Mouse (Mus musculus): ENCODE measurements at regions not wholly inside any gene's neighbourhood (a gene's known extent, or its start where the extent isn't known, plus 50 kb on each side); places are given as distances from the start of the nearest gene placed in this dataset.

DNA sequence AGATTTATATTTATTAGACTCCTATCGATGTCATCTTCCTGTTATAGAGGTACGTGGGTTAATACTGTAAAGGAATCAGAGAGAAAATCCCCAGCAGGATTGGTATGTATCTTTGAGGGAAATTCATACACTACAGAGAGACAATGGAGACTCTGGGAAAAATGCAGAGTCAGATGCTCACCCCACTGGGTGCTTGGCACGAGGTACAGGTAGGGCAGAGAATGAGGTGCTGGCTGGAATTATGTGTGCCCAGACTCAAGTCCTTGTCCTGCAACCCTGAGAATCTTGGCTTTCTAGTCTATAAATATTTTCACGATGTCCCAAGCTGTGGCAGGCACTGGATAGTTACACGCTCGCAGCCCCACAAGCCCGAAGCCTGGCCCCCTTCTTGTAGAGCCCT lies 57.8 kb upstream of the Cry1 start:
- no peaks in the 10 kb centered on the region for H3K9me3 ChIP-seq (replicated peaks)
- H3K4me2 ChIP-seq, result no peak overlapping the region
- no peak overlapping the region for H3K27ac ChIP-seq (ENCODE audit: poor library complexity, severe bottlenecking)
- H3K27me3 ChIP-seq (replicated peaks), result no peaks in the 10 kb centered on the region
- 83% methylated on average over 7 of the region's 7 CpGs for WGBS
- no peaks in the 10 kb centered on the region for H3K4me1 ChIP-seq (replicated peaks)
- H3K9ac ChIP-seq, result no peak overlapping the region
- H3K4me3 ChIP-seq, result no peak overlapping the region
- H3K36me3 ChIP-seq, result no peaks in the 10 kb centered on the region
- ATAC-seq (ENCODE audit: insufficient number of reproducible peaks, low FRiP score), result no peak

DNA sequence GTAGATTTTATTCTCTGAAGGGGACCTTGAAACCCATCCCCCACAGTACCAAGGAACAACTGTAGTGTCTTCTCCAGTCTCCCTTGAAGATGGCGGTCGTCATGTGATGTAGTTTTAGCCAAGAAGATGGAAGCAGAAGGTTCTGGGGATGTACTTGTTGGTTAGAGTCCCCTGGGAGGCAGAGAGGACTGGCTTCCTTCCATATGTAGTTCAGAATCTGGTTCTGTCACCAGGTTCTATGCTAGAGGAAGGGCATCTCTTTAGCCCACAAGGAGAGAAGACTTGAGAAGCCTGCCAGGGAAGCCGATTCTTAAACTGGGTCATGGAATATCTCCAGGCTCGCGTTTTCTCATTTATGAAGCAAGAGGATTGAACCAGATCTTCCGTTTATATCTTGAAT lies 58.7 kb upstream of the Cry1 start:
- Histone ChIP-seq H3K27me3 (replicated peaks) (no peaks in the 10 kb centered on the region), H3K36me3 (no peaks in the 10 kb centered on the region), H3K4me2 (no peak overlapping the region), H3K9ac (no peak overlapping the region), H3K4me1 (replicated peaks) (no peaks in the 10 kb centered on the region), H3K4me3 (no peak overlapping the region), H3K27ac (ENCODE audit: poor library complexity, severe bottlenecking) (no peak overlapping the region), H3K9me3 (replicated peaks) (no peaks in the 10 kb centered on the region)
- no peak for ATAC-seq (ENCODE audit: insufficient number of reproducible peaks, low FRiP score)
- 78% methylated on average over 6 of the region's 6 CpGs for WGBS

DNA sequence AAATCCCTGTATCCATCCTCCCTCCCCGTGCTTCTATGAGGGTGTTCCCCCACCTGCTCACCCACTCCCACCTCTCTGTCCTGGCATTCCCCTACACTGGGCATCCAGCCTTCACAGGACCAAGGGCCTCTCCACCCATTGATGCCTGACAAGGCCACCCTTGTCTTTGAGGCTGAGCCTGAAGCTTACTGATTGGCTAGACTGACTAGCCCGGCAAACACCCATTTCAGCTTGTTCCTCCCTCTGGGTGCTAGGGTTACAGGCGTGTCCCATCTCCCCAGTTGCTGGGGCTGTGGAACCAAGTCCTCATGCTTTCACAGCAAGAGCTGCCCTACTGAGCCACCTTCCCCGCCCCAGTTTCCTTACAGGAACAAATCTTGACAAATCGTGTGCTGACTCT lies 80.9 kb upstream of the Cry1 start:
- 31% methylated on average over 5 of the region's 5 CpGs for WGBS
- no peaks in the 10 kb centered on the region for H3K36me3 ChIP-seq
- peaks cover 11% of the 10 kb centered on the region for H3K27me3 ChIP-seq (replicated peaks)
- no peak overlapping the region for H3K4me2 ChIP-seq
- 0 out of 2 replicates have a peak, but pooled peaks cover 6% of the 10 kb centered on the region for H3K9me3 ChIP-seq (replicated peaks)
- ATAC-seq (ENCODE audit: insufficient number of reproducible peaks, low FRiP score), result no peak
- no peak overlapping the region for H3K9ac ChIP-seq
- H3K4me1 ChIP-seq (replicated peaks), result no peaks in the 10 kb centered on the region
- no peak overlapping the region for H3K27ac ChIP-seq (ENCODE audit: poor library complexity, severe bottlenecking)
- H3K4me3 ChIP-seq, result no peak overlapping the region

DNA sequence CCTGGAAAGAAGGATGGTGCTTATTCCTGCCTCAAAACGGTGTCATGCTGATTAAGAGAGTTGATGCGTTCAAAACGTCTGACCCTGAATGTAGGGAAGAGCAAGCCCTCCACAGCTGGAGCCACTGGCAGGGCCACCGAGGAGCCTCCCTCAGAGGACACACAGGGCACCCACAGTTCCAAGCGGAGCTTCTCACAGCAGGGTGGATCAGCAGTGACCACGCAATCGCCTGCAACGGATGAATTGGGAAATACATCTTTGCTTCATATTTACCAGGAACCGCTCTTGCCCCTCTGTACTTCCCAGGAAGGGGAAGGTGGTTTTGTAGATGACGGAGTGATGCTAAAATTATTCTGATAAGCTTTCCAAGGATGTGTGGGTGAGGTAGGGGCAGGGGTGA lies 81.3 kb upstream of the Cry1 start:
- H3K9me3 ChIP-seq (replicated peaks), result 0 out of 2 replicates have a peak, but pooled peaks cover 2% of the 10 kb centered on the region
- WGBS, result 27% methylated on average over 10 of the region's 10 CpGs
- no peak overlapping the region for H3K27ac ChIP-seq (ENCODE audit: poor library complexity, severe bottlenecking)
- peaks cover 11% of the 10 kb centered on the region for H3K27me3 ChIP-seq (replicated peaks)
- no peaks in the 10 kb centered on the region for H3K4me1 ChIP-seq (replicated peaks)
- H3K9ac ChIP-seq, result no peak overlapping the region
- ATAC-seq (ENCODE audit: insufficient number of reproducible peaks, low FRiP score), result no peak
- no peaks in the 10 kb centered on the region for H3K36me3 ChIP-seq
- no peak overlapping the region for H3K4me3 ChIP-seq
- H3K4me2 ChIP-seq, result no peak overlapping the region

DNA sequence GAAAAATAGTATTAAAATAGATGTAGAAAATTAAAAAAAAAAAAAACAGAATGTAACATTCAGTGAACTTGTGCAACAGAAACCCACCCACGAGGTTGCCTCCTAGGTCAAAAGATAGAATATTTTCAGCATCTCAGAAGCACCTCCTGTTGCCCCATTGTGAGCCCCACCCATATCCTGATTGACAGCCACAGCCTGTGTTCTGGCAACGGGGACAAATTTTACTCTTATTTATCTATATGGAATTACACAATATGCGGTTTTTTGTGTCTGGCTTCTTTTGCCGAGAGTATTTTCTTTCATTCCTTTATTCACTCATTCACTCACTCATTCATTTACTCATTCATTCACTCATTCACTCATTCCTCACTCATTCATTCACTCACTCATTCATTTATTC lies 81.9 kb upstream of the Cry1 start:
- Histone ChIP-seq H3K4me3 (no peak overlapping the region), H3K4me1 (replicated peaks) (no peaks in the 10 kb centered on the region), H3K27me3 (replicated peaks) (peaks cover 11% of the 10 kb centered on the region), H3K9me3 (replicated peaks) (no peaks in the 10 kb centered on the region), H3K4me2 (no peak overlapping the region), H3K36me3 (no peaks in the 10 kb centered on the region), H3K9ac (no peak overlapping the region), H3K27ac (ENCODE audit: poor library complexity, severe bottlenecking) (no peak overlapping the region)
- 65% methylated on average over 4 of the region's 4 CpGs for WGBS
- no peak for ATAC-seq (ENCODE audit: insufficient number of reproducible peaks, low FRiP score)

DNA sequence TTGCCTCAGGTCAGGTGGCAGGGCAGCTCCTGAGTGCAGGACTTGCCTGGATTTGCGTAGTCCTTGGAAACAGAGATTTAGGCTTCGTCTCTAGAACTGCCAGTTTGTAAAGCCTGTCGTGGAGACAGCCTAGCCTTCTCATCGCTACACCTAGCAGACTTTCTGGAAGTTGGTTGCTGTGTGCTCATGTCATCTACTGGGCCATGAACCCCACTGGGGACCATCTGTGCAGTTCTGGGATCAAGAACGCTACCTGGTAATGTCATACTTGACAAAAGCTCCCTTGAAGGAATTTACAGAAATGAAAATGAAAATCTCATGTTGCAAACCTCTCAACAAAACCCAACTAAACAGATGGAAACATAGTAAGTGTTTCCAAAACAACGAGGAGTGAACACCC lies 85.3 kb upstream of the Cry1 start:
- Histone ChIP-seq H3K4me1 (replicated peaks) (no peaks in the 10 kb centered on the region), H3K4me2 (no peak overlapping the region), H3K4me3 (no peak overlapping the region), H3K9ac (no peak overlapping the region), H3K9me3 (replicated peaks) (no peaks in the 10 kb centered on the region), H3K27ac (ENCODE audit: poor library complexity, severe bottlenecking) (no peak overlapping the region), H3K27me3 (replicated peaks) (peaks cover 9% of the 10 kb centered on the region), H3K36me3 (no peaks in the 10 kb centered on the region)
- WGBS, result 74% methylated on average over 6 of the region's 6 CpGs
- no peak for ATAC-seq (ENCODE audit: insufficient number of reproducible peaks, low FRiP score)

DNA sequence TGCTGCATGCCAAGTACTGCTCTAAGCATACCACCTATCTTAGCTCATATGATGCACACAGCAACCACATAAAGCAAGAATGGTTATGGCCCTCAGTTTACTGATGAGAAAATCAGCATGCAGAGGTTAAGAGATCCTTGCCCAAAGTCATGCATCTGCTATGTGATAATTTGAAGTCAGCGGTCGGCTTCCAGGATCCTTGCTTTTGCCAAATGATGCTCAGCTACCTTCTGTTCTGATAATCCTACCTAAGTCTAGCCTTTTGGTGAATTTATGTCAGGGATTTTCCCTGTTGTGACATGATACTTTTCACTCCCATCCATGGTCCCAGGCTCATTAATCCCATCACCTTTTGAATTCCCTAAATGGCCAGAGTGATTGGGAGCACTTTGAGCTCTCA lies 91.9 kb upstream of the Cry1 start:
- Histone ChIP-seq H3K4me1 (replicated peaks) (no peaks in the 10 kb centered on the region), H3K9me3 (replicated peaks) (no peaks in the 10 kb centered on the region), H3K4me3 (no peak overlapping the region), H3K27ac (ENCODE audit: poor library complexity, severe bottlenecking) (no peak overlapping the region), H3K9ac (no peak overlapping the region), H3K36me3 (no peaks in the 10 kb centered on the region), H3K4me2 (no peak overlapping the region), H3K27me3 (replicated peaks) (no peaks in the 10 kb centered on the region)
- WGBS, result 90% methylated on average over 2 of the region's 2 CpGs
- no peak for ATAC-seq (ENCODE audit: insufficient number of reproducible peaks, low FRiP score)

DNA sequence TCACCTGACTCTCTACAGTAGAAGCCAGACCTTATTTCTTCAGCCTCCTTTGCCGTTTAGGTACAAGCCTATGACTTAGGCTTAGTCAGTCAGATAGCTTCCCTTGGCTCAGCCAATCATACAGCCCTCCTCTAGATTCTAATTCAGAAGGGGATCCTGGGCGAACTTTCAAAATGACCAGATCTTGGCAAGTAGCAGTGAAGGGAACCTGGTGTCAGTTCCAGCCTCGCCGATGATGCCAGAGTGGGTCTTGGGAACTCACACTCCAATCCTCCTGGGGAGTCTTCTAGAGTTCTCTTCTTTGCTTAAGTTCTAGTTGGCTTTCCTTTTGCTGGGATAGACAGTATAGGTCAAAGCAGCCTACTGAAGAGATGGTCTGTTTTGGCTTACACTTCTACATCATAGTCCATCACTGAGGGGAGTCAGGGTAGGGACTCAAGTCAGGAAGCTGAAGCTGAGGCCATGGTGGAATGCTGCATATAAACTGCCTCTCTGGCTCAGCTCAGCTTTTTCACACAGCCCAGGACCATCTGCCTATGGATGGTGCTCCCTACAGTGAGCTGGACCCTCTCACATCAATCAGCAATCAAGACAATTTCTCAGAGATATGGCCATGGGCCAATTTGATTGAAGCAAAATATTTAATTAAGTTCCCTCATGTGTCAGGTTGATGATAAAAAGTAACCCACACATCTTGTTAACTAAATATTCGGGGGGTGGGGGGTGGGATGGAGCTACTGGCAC lies 94.7 kb upstream of the Btbd11 start:
- WGBS, result 73% methylated on average over 5 of the region's 5 CpGs
- no peak for ATAC-seq (ENCODE audit: insufficient number of reproducible peaks, low FRiP score)
- H3K4me3 ChIP-seq, result no peak overlapping the region

DNA sequence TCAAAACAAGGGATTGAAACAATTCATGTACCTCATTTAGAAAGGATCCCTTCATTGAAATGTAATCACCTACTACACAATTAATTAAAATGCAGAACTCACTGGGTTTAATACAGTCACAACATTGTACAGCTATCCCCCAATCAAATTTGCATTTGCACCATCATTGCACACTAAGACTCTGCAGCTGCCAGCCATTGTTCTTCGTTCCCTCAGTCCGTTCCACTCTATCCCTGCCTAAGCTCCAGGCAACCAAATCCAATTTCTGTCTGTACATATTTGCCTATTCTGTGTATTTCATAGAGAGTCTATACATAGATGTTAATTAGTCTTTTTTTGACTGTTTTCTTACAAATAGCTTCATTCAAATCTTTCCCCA lies 94.1 kb upstream of the Btbd11 start:
- no peak overlapping the region for H3K9ac ChIP-seq
- H3K27me3 ChIP-seq (replicated peaks), result no peaks in the 10 kb centered on the region
- no peaks in the 10 kb centered on the region for H3K4me1 ChIP-seq (replicated peaks)
- no peaks in the 10 kb centered on the region for H3K36me3 ChIP-seq
- 0 out of 2 replicates have a peak, but pooled peaks cover 2% of the 10 kb centered on the region for H3K9me3 ChIP-seq (replicated peaks)
- no peak for ATAC-seq (ENCODE audit: insufficient number of reproducible peaks, low FRiP score)
- H3K4me3 ChIP-seq, result no peak overlapping the region
- H3K27ac ChIP-seq (ENCODE audit: poor library complexity, severe bottlenecking), result no peak overlapping the region
- no peak overlapping the region for H3K4me2 ChIP-seq
- WGBS, result 82% methylated on average over 2 of the region's 2 CpGs

More for the DNA sequence above, 94.7 kb upstream of the Btbd11 start:
- H3K4me2 ChIP-seq, result no peak overlapping the region
- no peaks in the 10 kb centered on the region for H3K4me1 ChIP-seq (replicated peaks)
- H3K9ac ChIP-seq, result no peak overlapping the region
- 0 out of 2 replicates have a peak, but pooled peaks cover 2% of the 10 kb centered on the region for H3K9me3 ChIP-seq (replicated peaks)
- no peaks in the 10 kb centered on the region for H3K27me3 ChIP-seq (replicated peaks)
- H3K36me3 ChIP-seq, result no peaks in the 10 kb centered on the region
- no peak overlapping the region for H3K27ac ChIP-seq (ENCODE audit: poor library complexity, severe bottlenecking)

DNA sequence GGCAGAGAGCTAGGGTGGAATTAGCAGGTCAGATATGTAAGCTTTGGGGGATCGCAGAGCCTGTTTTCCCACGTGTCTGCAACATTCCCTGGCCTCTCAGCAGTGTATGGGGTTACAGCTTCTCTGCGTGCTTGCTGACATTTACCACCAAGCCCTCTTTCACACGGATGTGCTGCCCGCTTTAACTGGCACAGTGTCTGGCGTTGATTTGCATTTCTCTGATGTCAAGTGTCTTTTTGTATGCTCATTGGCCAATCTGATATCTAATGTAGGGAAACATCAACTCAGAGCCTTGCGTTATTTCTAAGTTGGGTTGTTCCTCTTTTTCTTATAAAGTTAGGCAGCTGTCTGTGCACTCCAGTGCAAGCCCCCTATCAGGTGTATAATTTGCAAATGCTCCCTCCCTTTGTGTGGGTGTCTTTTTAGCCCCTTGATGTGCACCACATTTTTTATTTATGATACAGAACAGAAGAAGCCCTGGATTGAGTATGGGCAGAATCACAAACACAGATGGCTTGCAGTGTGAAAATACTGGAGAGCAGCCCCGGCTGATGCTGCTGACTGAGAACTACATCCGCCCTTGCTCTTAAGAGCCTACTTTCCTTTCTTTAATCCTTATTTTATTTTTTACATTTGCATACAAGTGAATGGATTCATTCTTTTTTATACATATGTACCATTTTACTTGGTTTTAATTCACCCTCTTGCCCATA lies 93.4 kb upstream of the Btbd11 start:
- Histone ChIP-seq H3K27me3 (replicated peaks) (no peaks in the 10 kb centered on the region), H3K9me3 (replicated peaks) (0 out of 2 replicates have a peak, but pooled peaks cover 2% of the 10 kb centered on the region), H3K4me3 (no peak overlapping the region), H3K9ac (no peak overlapping the region), H3K36me3 (no peaks in the 10 kb centered on the region), H3K4me2 (no peak overlapping the region), H3K27ac (ENCODE audit: poor library complexity, severe bottlenecking) (no peak overlapping the region), H3K4me1 (replicated peaks) (no peaks in the 10 kb centered on the region)
- 66% methylated on average over 9 of the region's 9 CpGs for WGBS
- no peak for ATAC-seq (ENCODE audit: insufficient number of reproducible peaks, low FRiP score)

DNA sequence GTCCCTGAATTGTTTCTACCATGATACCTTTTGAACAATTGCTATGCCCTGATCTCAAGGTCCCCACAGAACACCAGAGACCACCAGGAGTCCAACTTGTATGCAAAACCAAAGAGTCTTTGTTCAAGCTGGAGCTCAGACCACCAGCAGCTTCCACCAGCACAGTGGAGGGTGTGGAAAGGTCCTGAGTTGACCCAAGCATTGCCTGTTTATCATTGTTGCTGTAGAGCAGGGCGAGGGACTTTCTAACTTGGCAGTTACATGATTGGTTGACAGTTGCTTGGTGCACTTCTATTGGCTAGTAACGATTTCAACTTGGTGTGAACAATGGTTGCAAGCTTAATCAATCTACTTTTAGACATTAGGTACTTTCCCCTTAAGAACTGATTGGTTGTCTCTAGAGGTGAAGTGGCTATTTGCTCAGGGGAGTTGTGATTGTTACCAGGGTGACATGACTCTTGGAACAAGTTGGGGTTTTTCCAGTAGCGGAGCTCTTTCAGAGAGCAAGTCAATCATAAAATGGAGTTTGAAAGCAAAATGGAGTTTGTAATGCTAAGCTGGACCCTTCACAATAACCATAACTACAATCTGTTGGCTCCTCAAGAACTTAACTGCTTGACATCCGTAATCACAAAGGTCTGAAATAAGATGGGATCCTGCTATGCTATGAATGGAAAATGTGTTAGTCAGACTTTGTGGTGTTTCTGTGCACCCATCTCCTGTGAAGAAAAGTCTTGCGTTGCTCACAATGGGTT lies 91.3 kb upstream of the Btbd11 start:
- no peak for ATAC-seq (ENCODE audit: insufficient number of reproducible peaks, low FRiP score)
- Histone ChIP-seq H3K36me3 (no peaks in the 10 kb centered on the region), H3K9ac (no peak overlapping the region), H3K4me3 (no peak overlapping the region), H3K9me3 (replicated peaks) (0 out of 2 replicates have a peak, but pooled peaks cover 2% of the 10 kb centered on the region), H3K4me2 (no peak overlapping the region), H3K27me3 (replicated peaks) (no peaks in the 10 kb centered on the region), H3K27ac (ENCODE audit: poor library complexity, severe bottlenecking) (no peak overlapping the region), H3K4me1 (replicated peaks) (no peaks in the 10 kb centered on the region)
- WGBS, result 73% methylated on average over 5 of the region's 5 CpGs
